Mouse (Mus musculus): Measurements from ENCODE around the gene Lrrc8b.

Gene Lrrc8b

GRCm38 (mm10) chr5:105418851-105419250 lies 3.3 kb downstream of the Lrrc8b start:
- DNase-seq (ENCODE audit: low spot score in 2 of 2): no peak

DNA sequence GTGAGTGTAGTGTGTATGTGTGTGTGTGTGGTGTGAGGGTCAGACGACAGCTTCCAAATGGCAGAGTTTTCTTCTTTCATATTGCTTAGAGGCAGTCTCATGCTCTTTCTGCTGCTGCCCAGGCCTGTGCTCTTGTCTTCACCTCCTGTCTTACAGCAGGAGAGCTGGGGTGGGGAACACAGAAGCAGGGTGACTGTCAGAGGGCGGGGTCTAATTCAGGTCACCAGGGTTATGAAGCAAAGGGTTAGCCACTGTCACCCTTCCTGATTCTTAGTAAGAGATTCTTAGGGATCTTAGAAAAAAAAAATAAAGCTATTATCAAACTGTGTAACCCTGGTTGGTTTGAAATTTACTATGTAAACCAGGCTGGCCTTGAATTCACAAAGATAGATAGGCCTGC lies 10.0 kb downstream of the Lrrc8b start:
- DNase-seq (ENCODE audit: low spot score in 2 of 2): no peak

GRCm38 (mm10) chr5:105427326-105427725 lies 11.8 kb downstream of the Lrrc8b start:
- no peak for DNase-seq (ENCODE audit: low spot score in 2 of 2)

DNA sequence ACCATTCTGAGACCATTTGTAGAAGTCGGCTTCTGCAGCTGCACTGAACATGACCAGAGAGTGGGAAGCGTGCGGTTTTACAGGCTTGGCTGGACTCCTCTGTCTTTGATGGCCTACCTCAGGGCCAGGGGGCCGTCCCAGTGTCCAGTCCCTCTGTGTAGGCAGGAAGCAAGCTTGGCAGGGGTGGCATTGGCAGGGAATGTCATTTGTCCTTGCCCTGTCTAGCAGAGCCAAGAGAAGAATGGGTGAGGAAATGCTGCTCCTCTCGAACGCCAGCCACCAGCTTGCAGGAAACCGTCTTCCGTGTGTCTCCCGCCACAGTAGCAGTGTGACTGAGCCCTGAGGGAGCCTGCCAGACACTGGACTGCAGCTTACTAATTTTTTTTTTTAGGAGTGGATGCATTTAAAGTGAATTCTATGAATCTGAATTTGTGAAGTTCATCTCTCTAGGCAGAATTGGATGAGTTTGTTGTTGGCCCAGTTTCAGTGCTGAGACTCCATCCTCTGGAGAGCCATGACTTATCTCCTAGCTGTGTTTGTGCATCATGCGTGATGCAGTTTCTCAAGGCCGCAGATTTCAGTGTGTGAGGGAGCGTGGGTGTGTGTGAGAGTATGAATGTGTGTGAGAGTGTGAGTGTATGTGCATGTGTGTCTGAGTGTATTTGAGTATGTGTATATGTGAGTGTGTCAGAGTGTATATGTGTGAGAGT lies 12.8 kb downstream of the Lrrc8b start:
- DNase-seq (ENCODE audit: low spot score in 2 of 2): no peak

DNA sequence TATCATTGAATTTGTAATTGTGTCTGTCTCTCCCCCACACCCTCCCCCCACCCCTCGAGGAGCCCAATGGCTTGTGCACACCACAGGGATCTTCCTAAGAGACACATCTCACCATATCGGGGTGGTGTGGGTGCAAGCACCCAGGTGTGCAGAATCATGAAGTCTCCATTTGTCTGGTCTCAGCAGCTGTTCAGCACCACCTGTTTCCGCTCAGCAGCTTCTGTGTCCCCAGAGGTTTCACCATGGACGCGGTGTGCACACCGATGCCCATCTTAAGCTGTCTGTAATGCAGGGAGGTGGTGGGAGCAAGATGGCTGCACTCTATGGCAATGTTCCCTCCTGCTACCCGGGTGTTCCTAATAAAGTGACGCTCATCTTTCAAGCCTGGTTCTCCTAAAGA lies 14.6 kb downstream of the Lrrc8b start:
- no peak for DNase-seq (ENCODE audit: low spot score in 2 of 2)

DNA sequence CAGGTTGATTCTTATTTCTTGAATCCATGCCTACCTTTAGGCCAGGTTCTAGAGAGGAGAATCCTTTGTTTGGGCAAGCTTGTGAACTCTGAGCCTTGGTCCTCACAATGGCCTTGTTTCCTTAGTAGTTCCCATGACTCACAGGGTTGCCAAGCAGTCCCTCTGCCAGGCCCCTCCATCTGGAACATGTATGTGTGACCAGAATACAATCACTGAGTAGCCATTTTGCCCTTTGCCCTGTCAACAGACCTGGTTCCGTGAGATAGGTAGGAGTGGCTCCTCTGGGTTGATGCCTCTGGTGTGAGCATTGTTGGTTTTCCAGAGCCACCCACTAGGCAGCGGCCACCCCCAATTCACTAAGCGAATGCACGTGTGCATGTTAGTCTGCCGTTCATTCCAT lies 24.0 kb downstream of the Lrrc8b start:
- no peak for DNase-seq (ENCODE audit: low spot score in 2 of 2)

DNA sequence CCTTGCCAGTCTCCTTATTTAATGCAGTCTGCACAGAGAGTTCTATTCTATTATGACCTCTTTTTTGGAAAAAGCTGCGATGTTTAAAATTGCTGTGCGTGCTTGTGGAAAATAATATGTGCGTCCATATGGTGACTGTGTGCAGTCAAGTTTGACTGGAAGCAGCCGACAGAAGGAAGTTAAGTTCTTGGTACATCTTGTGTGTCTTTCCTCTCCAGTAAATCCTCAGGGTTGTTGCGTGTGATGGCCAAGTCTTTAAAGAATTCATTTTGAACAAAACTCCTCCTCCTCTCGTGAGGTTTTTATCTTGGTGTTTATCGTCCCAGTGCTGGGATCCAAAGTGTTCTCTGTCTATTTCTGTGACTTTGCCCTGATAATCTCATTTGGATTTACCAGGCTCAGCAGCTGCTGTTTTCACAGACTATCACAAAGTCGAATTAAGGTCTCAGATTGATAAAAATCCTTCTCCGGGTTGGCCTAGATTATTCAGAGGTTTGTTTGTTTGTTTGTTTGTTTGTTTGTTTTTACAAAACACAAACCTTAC lies 25.5 kb downstream of the Lrrc8b start:
- DNase-seq (ENCODE audit: low spot score in 2 of 2): peak in 1 of 2 experiments; percentile 51

GRCm38 (mm10) chr5:105442212-105443000 lies 26.8 kb downstream of the Lrrc8b start:
- no peak for DNase-seq (ENCODE audit: low spot score in 2 of 2)

- no peak for DNase-seq (ENCODE audit: low spot score in 2 of 2)
Observed at GRCm38 (mm10) chr5:105443057-105443815, 27.7 kb downstream of the Lrrc8b start.

DNA sequence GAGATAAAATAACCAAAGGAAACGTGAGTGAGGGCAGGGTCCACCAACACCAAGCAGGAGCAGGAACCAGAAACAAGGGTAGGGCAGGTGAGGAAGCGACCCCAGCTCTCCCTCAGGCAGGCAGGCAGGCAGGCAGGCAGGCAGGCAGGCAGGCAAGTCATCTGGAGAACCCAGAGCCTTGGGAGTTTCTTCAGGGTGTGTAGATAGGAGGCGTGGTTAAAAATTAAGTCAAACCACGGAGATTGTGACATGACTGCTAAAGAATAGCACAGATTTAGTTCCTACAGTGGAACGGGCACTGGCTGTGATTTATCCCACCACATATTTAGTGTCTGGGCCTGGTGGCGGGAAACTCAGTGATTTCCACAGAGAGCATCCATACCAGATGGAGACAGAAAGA lies 30.1 kb downstream of the Lrrc8b start:
- DNase-seq (ENCODE audit: low spot score in 2 of 2): no peak

DNA sequence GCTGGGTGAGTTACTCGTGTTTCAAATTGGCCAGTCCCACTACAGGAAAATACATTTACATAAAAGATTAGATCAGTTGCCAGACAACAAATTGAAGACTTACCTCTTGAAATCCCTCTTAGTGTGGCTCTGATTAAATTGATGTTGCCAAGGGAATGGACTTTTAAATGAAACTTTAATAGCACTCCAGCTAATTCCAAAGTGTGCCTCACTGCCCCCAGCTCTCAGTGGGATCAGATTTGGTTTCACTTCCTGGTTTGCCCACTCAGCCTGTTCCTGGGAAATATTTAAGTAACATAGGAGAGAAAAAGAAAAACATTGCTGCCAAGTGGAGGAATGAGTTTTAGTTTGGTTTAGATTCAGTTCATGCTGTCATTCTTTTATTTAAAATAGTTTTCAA lies 38.5 kb downstream of the Lrrc8b start:
- DNase-seq (ENCODE audit: low spot score in 2 of 2): no peak

GRCm38 (mm10) chr5:105459077-105459476 lies 43.5 kb downstream of the Lrrc8b start:
- DNase-seq (ENCODE audit: low spot score in 2 of 2): peak in 1 of 2 experiments; percentile 42

- DNase-seq (ENCODE audit: low spot score in 2 of 2): no peak
Observed at GRCm38 (mm10) chr5:105460551-105460950, 45.0 kb downstream of the Lrrc8b start.

GRCm38 (mm10) chr5:105461076-105461475 lies 45.5 kb downstream of the Lrrc8b start:
- no peak for DNase-seq (ENCODE audit: low spot score in 2 of 2)

DNA sequence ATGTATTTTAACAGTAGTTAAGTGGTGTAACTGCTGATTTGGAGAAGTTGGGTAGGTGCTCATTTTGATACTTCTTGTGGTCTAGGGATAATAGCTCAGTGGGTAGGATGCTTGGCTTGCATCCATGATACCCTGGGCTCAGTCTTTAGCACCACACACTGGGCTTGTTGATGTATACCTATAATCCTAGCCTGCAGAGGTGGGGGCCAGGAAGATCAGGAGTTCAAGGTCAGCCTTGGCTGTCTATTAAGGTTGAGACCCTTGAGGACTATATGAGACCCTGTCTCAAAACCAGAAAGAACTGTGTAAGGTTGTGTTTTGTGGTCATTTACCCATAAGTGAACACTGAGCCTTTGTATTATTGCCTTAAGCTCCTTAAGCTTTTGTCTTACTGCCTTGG lies 49.1 kb downstream of the Lrrc8b start:
- DNase-seq (ENCODE audit: low spot score in 2 of 2): no peak

DNA sequence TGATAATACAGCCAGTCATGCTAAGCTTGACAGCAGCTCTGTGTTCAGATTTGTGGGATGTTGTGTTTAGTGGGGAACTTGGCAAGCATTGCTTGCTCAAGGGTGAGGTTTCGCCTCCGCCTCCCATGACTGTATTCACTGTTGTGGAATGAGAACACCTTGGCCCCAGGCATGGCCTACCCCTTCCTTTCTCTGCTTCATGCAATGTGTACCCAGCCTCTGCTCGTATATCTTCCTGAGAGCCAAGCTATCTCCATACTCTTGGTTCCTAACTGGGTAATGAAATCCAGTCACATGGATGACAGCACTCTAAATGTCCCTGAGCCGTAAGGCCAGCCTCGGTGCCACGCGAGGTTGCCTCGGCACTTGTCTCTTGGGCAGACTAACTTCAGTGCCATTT lies 50.0 kb downstream of the Lrrc8b start:
- DNase-seq (ENCODE audit: low spot score in 2 of 2): no peak

DNA sequence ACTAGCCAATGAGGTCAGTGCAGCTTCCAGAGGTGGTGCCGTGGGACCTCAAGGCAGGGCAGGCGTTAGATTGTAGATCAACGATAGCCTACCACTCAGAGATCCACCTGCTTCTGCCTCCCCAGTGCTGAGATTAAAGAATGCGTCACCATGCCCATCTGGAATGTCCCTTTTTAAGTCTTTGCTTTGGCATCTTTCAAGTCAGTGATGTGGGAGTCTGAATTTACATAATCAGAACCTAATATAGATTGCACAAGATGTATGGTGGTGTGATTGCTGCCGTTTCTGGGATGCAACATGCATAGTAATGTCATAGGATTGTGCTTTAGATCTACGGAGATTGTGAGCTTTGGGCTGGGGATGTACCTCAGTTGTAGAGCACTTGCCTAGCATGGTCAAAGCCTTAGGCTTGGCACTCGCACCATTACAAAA lies 50.9 kb downstream of the Lrrc8b start:
- peak; percentile 60 to 79 for DNase-seq (ENCODE audit: low spot score in 2 of 2)

DNA sequence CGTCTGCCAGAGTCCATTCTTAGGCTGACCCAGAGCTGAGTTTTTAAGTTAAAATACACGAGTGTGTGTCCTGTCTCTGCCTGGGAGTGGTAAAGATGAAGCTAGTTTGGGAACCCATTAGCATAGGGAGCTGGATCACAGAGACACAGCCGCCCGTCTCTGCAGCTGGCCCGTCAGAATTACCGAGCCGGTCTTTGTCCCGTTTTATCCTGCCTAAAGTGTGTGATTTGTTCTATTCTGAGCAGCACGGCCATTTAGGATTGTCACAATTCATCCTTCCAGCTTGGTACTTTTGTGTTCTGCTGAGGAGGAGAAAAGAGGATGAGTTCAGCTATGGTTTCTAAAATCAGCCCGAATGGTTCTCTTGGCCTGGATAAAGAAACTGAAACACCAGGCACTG lies 51.7 kb downstream of the Lrrc8b start:
- DNase-seq (ENCODE audit: low spot score in 2 of 2): peak; percentile 53 to 82

DNA sequence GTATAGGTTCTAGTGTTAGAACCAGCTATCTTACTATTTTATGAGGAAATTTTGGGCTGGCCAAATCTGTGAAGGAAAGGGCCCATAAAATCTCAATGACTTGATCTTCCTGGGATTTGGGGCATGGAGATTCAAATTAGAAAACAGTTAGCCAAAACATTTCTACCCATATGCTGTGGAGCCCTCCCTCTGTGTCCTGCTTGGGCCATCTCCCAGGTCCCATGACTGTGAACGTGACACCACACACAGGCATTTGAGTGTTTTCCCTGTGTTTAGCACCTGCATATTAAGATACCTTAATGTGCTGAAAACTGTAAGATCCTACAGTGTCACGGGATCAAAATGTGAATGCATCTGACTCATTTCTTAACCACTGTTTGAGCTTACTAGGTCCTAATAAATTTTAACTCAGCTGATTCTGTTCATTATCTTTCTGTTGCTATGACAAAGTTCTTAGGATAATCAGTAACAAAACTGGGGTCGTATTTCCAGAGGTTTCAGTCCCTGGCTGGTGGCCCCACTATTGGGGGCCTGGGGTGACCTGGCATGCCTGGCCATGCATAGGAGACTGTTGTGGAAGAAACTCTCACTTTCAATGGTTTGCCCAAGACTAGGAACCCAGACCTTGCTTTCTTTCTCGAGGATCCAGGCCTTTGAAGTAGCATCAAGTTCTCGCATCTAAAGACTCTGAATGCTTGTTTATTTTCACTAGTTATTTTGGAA lies 57.6 kb downstream of the Lrrc8b start:
- DNase-seq (ENCODE audit: low spot score in 2 of 2): no peak

DNA sequence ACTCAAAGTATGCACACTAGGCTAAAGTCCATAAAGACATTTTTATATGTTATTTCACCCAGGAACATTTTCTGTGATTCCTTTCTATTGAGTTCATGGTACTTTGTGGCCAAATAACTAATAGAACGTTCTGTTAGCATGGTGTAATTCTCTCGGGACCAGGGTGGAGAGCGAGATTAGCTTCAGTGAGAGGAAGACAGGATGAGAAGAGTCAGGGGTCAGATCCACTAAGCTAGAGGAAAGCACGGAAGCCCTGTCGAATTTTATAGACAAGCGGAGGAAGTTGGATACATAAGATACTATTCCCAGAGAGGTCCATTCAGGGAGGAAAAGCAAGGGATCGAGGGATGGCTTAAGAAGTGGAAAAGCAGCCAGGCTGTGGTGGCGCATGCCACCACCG lies 62.0 kb downstream of the Lrrc8b start:
- no peak for DNase-seq (ENCODE audit: low spot score in 2 of 2)

DNA sequence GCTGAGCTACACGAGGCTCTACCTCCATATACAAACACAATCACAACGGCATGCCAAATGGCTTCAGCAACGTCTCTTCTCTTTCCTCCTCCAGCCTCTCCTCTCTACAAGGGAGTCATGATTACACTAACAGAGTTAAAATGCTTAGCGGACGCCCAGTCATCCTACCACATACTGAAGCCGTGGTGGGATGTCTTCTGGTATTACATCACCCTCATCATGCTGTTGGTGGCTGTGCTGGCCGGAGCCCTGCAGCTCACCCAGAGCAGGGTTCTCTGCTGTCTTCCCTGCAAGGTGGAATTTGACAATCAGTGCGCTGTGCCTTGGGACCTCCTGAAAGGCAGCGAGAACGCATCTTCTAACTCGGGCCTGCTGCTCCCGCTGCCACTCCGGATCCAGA lies 64.1 kb downstream of the Lrrc8b start:
- DNase-seq (ENCODE audit: low spot score in 2 of 2): no peak

DNA sequence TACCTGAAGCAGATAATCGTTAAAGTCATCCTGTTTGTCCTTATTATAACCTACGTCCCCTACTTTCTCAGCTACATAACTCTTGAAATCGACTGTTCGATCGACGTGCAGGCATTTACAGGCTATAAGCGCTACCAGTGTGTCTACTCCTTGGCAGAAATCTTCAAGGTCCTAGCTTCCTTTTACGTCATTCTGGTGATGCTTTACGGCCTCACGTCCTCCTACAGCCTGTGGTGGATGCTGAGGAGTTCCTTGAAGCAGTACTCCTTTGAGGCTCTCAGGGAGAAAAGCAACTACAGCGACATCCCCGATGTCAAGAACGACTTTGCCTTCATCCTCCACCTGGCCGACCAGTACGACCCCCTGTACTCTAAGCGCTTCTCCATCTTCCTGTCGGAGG lies 65.0 kb downstream of the Lrrc8b start:
- DNase-seq (ENCODE audit: low spot score in 2 of 2): no peak

All from right cerebral cortex, postnatal 36 days (tissue).